Mouse (Mus musculus) heart, embryonic 13.5 days (tissue): ENCODE measurements around the gene Cwh43. TPM values are rescaled to one million over a fixed set of nuclear protein-coding genes. Genes with fewer than 3 reads are reported as not detected.

Source experiments
- polyA plus RNA-seq: library from polyadenylated mRNA; unstranded; fragments of >200 nt; fragmentation: Nextera tagmentation; extraction: Ambion mirVana; gene quantifications from 2 replicates; pipeline ENCODE4 v1.2.1, GENCODE M21; 2015

Gene Cwh43
- polyA plus RNA-seq, 1 experiment from 2014 or later = not detected

Other genes starting within 250 kb of the Cwh43 start
- 27.3 and 28.8 TPM in 2 replicates for gene Fryl, start 149.5 kb upstream of the Cwh43 start, polyA plus RNA-seq
- 220 and 251 TPM in 2 replicates for gene Ociad1, start 113.3 kb upstream of the Cwh43 start, polyA plus RNA-seq
- 17.0 and 19.2 TPM in 2 replicates for gene Ociad2, start 65.0 kb upstream of the Cwh43 start, polyA plus RNA-seq
- gene Dcun1d4, start 74.9 kb downstream of the Cwh43 start, polyA plus RNA-seq = 15.2 and 15.7 TPM in 2 replicates
- gene Lrrc66, start 226.5 kb downstream of the Cwh43 start, polyA plus RNA-seq = 0.07 TPM in 1 of 2 replicates, not detected in the other
- gene Sgcb, start 241.7 kb downstream of the Cwh43 start, polyA plus RNA-seq = 27.3 and 28.5 TPM in 2 replicates
- 0.16 and 0.17 TPM in 2 replicates for gene Spata18, start 245.3 kb downstream of the Cwh43 start, polyA plus RNA-seq